8 mouse cellular contexts compared by ENCODE assay signal in the genomic region with DNA sequence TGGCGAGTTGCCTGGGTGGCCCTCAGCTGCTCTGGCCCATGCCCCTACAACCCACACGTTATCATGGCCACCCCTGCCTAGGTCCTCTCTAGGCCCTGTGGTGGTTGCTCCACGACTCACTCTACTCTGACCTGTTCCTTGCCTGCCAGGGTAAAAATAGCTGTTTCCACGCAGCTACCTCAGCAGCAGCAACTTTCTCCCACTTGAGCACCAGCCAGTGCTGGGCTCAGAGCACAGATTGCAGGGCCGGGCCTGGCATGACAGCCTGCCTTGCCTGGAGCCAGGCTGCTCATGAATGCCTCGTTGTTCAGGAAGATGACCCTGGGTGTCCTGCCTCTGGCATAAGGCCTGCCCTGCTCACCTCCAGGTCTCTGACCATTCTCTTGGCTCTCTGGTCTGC.
DNase-seq lines count a peak whose midpoint lies in the region; ATAC-seq and TF ChIP-seq lines count a peak whose summit lies in the region.

No protein-coding gene starts in this region.

- ATAC-seq in midbrain, postnatal 0 days (ENCODE audit: low FRiP score) = no peak
- no peak for ATAC-seq in midbrain, embryonic 11.5 days (ENCODE audit: low FRiP score)
- peak; percentile 28; the same call in 1 of the 2 replicates for ATAC-seq in heart, embryonic 11.5 days (replicated peaks; ENCODE audit: insufficient number of reproducible peaks, low FRiP score, low TSS enrichment)
- no peak for ATAC-seq in intestine, postnatal 0 days
- ATAC-seq in hindbrain, embryonic 13.5 days (ENCODE audit: low FRiP score) = no peak
- ATAC-seq in monocyte, adult 5-6 weeks (replicated peaks; ENCODE audit: insufficient number of reproducible peaks, low FRiP score, low TSS enrichment, poor library complexity, severe bottlenecking) = no peak

- no peaks in the 10 kb centered on the region for H3K9me3 ChIP-seq in midbrain, postnatal 0 days (ENCODE audit: low read length)
- H3K9me3 ChIP-seq in midbrain, embryonic 11.5 days (ENCODE audit: control insufficient read depth, low read length) = no peaks in the 10 kb centered on the region
- no peaks in the 10 kb centered on the region for H3K9me3 ChIP-seq in heart, embryonic 11.5 days (replicated peaks; ENCODE audit: control insufficient read depth, low read length)
- H3K9me3 ChIP-seq in intestine, postnatal 0 days (ENCODE audit: control insufficient read depth) = no peaks in the 10 kb centered on the region
- no peaks in the 10 kb centered on the region for H3K9me3 ChIP-seq in hindbrain, embryonic 13.5 days

- H3K36me3 ChIP-seq in midbrain, postnatal 0 days (ENCODE audit: insufficient read depth, low read length) = no peaks in the 10 kb centered on the region
- H3K36me3 ChIP-seq in midbrain, embryonic 11.5 days (ENCODE audit: control insufficient read depth, insufficient read depth, low read length) = no peaks in the 10 kb centered on the region
- H3K36me3 ChIP-seq in heart, embryonic 11.5 days (ENCODE audit: control insufficient read depth, insufficient read depth, low read length) = no peaks in the 10 kb centered on the region
- H3K36me3 ChIP-seq in intestine, postnatal 0 days (ENCODE audit: control insufficient read depth, insufficient read depth) = no peaks in the 10 kb centered on the region
- no peaks in the 10 kb centered on the region for H3K36me3 ChIP-seq in hindbrain, embryonic 13.5 days

- H3K4me3 ChIP-seq in midbrain, postnatal 0 days (ENCODE audit: low read depth, low read length) = no peak overlapping the region
- H3K4me3 ChIP-seq in midbrain, embryonic 11.5 days (ENCODE audit: low read depth, low read length) = no peak overlapping the region
- no peak overlapping the region for H3K4me3 ChIP-seq in heart, embryonic 11.5 days (ENCODE audit: low read depth, low read length)
- H3K4me3 ChIP-seq in intestine, postnatal 0 days (ENCODE audit: low read depth, low read length) = no peak overlapping the region
- no peak overlapping the region for H3K4me3 ChIP-seq in hindbrain, embryonic 13.5 days

- TF ChIP-seq CTCF in midbrain, postnatal 0 days (IDR thresholded peaks at IDR 0.05) = no peak
- TF ChIP-seq CTCF in intestine, postnatal 0 days (IDR thresholded peaks at IDR 0.05; ENCODE audit: low read depth) = no peak

- H3K27me3 ChIP-seq in midbrain, postnatal 0 days (ENCODE audit: insufficient read depth, low read length) = no peaks in the 10 kb centered on the region
- no peaks in the 10 kb centered on the region for H3K27me3 ChIP-seq in midbrain, embryonic 11.5 days (ENCODE audit: control insufficient read depth, insufficient read depth, low read length)
- H3K27me3 ChIP-seq in heart, embryonic 11.5 days (ENCODE audit: control insufficient read depth, insufficient read depth, low read length) = 0 out of 2 replicates have a peak, but pooled peaks cover 6% of the 10 kb centered on the region
- no peaks in the 10 kb centered on the region for H3K27me3 ChIP-seq in intestine, postnatal 0 days (replicated peaks; ENCODE audit: control insufficient read depth, insufficient read depth, low read length)
- H3K27me3 ChIP-seq in hindbrain, embryonic 13.5 days = peaks cover 8% of the 10 kb centered on the region; the same call in 1 of the 2 replicates

- H3K9ac ChIP-seq in midbrain, postnatal 0 days (replicated peaks; ENCODE audit: low read length, poor library complexity, severe bottlenecking) = no peak overlapping the region
- H3K9ac ChIP-seq in midbrain, embryonic 11.5 days (ENCODE audit: low read length) = no peak overlapping the region
- H3K9ac ChIP-seq in heart, embryonic 11.5 days (ENCODE audit: low read depth, low read length) = no peak overlapping the region
- H3K9ac ChIP-seq in intestine, postnatal 0 days (ENCODE audit: low read depth, low read length) = no peak overlapping the region
- H3K9ac ChIP-seq in hindbrain, embryonic 13.5 days = no peak overlapping the region

- WGBS in midbrain, postnatal 0 days = 70% methylated on average over 6 of the region's 6 CpGs
- WGBS in midbrain, embryonic 11.5 days = 80% methylated on average over 6 of the region's 6 CpGs
- 41% methylated on average over 6 of the region's 6 CpGs for WGBS in heart, embryonic 11.5 days (ENCODE audit: insufficient replicate concordance)
- WGBS in intestine, postnatal 0 days = 80% methylated on average over 6 of the region's 6 CpGs
- 76% methylated on average over 6 of the region's 6 CpGs for WGBS in hindbrain, embryonic 13.5 days

- no peak overlapping the region for H3K27ac ChIP-seq in midbrain, postnatal 0 days (ENCODE audit: low read depth, low read length)
- H3K27ac ChIP-seq in midbrain, embryonic 11.5 days (ENCODE audit: low read depth, low read length) = no peak overlapping the region
- H3K27ac ChIP-seq in heart, embryonic 11.5 days (ENCODE audit: low read depth, low read length) = 0 out of 2 replicates have a peak overlapping the region, but pooled peaks have one; percentile 41
- H3K27ac ChIP-seq in intestine, postnatal 0 days (ENCODE audit: low read depth, low read length) = no peak overlapping the region
- no peak overlapping the region for H3K27ac ChIP-seq in hindbrain, embryonic 13.5 days

- H3K4me1 ChIP-seq in midbrain, postnatal 0 days (ENCODE audit: insufficient read depth, low read length) = no peaks in the 10 kb centered on the region
- H3K4me1 ChIP-seq in midbrain, embryonic 11.5 days (ENCODE audit: control insufficient read depth, insufficient read depth, low read length) = peaks cover 5% of the 10 kb centered on the region
- peaks cover 41% of the 10 kb centered on the region for H3K4me1 ChIP-seq in heart, embryonic 11.5 days (ENCODE audit: control insufficient read depth, insufficient read depth, low read length)
- H3K4me1 ChIP-seq in intestine, postnatal 0 days (replicated peaks; ENCODE audit: control insufficient read depth, insufficient read depth, low read length) = no peaks in the 10 kb centered on the region
- peaks cover 20% of the 10 kb centered on the region for H3K4me1 ChIP-seq in hindbrain, embryonic 13.5 days (replicated peaks)

- no peak overlapping the region for H3K4me2 ChIP-seq in midbrain, postnatal 0 days (ENCODE audit: low read depth, low read length, poor library complexity, severe bottlenecking)
- H3K4me2 ChIP-seq in midbrain, embryonic 11.5 days = no peak overlapping the region
- no peak overlapping the region for H3K4me2 ChIP-seq in heart, embryonic 11.5 days
- H3K4me2 ChIP-seq in intestine, postnatal 0 days (replicated peaks; ENCODE audit: low read depth) = no peak overlapping the region
- no peak overlapping the region for H3K4me2 ChIP-seq in hindbrain, embryonic 13.5 days

- peak; percentile 18 for DNase-seq in midbrain, postnatal 0 days (ENCODE audit: low spot score)
- no peak for DNase-seq in midbrain, embryonic 11.5 days (ENCODE audit: low spot score, missing footprints)
- DNase-seq in cerebellum, postnatal 25 days = peak; percentile 85 to 87
- peak; percentile 37 for DNase-seq in left cerebral cortex, adult 11 months (ENCODE audit: low spot score)
